Mouse (Mus musculus): ENCODE measurements around the gene Slc35d3. TPM values are rescaled to one million over a fixed set of nuclear protein-coding genes. Genes with fewer than 3 reads are reported as not detected.

Gene Slc35d3
- not detected for total RNA-seq (2023)

GRCm38 (mm10) chr10:19850998-19851691 lies at the start of gene Slc35d3:
Gene Slc35d3, minus strand, starts transcription at chr10:19851459.

Other genes starting within 250 kb of the Slc35d3 start
- gene Il22ra2, start 229.5 kb downstream of the Slc35d3 start, total RNA-seq (2023): under 1 TPM in 1 of 2 experiments, not detected in 1; 0.33 TPM
- not detected for gene Il20ra, start 138.9 kb downstream of the Slc35d3 start, total RNA-seq (2023)
- 10 to 100 TPM; 19.3 to 23.3 TPM for gene Pex7, start 56.2 kb upstream of the Slc35d3 start, total RNA-seq (2023)
- 100 to 1,000 TPM; 170 to 190 TPM for gene Map3k5, start 83.0 kb upstream of the Slc35d3 start, total RNA-seq (2023)

All from monocyte, adult 59 days (primary cell).